Mouse (Mus musculus) forebrain, embryonic 12.5 days (tissue): ENCODE results near the gene Upk3bl. TPM values are rescaled to one million over a fixed set of nuclear protein-coding genes. Genes with fewer than 3 reads are reported as not detected.
"Not testable (repeated sequence)": the region's sequence is repeated elsewhere in the genome, so short reads cannot be mapped to it uniquely, and the experiment has no call there.

Experiments used
- ATAC-seq: fragments of 200-750 bp; cut with Nextera tagmentation; 2 replicates; pipeline ENCODE4 v1.8.0; 2017; ENCODE audit warnings: moderate TSS enrichment; ENCODE audit not compliant: low FRiP score
- H3K27ac ChIP-seq: fragments of 300-500 bp; sonication (generic); 2 replicates; pipeline ENCODE4 v1.5.1; 2016; ENCODE audit warnings: mild to moderate bottlenecking
- H3K27me3 ChIP-seq: fragments of 300-500 bp; sonication (generic); 2 replicates; pipeline ENCODE4 v1.6.1; 2016; ENCODE audit warnings: mild to moderate bottlenecking
- H3K36me3 ChIP-seq: fragments of 300-500 bp; sonication (generic); replicated peaks from 2 replicates; pipeline ENCODE4 v1.6.1; 2016; ENCODE audit warnings: mild to moderate bottlenecking
- H3K4me1 ChIP-seq: fragments of 300-500 bp; sonication (generic); 2 replicates; pipeline ENCODE4 v1.6.1; 2016
- H3K4me2 ChIP-seq: fragments of 300-500 bp; sonication (generic); 2 replicates; pipeline ENCODE4 v1.6.1; 2016; ENCODE audit warnings: mild to moderate bottlenecking, moderate library complexity
- H3K4me3 ChIP-seq: fragments of 300-500 bp; sonication (generic); replicated peaks from 2 replicates; pipeline ENCODE4 v1.5.1; 2016; ENCODE audit warnings: mild to moderate bottlenecking
- H3K9ac ChIP-seq: fragments of 300-500 bp; sonication (generic); 2 replicates; pipeline ENCODE4 v1.6.1; 2016; ENCODE audit warnings: mild to moderate bottlenecking
- H3K9me3 ChIP-seq: fragments of 300-500 bp; sonication (generic); 2 replicates; pipeline ENCODE4 v1.6.1; 2016
- WGBS: fragments of 180-500 bp; shearing (Covaris S2); methylation state at CpG from one replicate; pipeline ENCODE4 v1.1.7; 2016; 5-methylcytosine and 5-hydroxymethylcytosine counted together
- polyA plus RNA-seq: library from polyadenylated mRNA; unstranded; fragments of >200 nt; fragmentation: Nextera tagmentation; extraction: Ambion mirVana; gene quantifications from 2 replicates; pipeline ENCODE4 v1.2.1, GENCODE M21; 2016

Upk3bl gene
- polyA plus RNA-seq, 1 experiment from 2014 or later, result 0.92 TPM

- H3K27me3 ChIP-seq, result no peaks in the 10 kb centered on the region
- 76% methylated on average over 4 of the region's 4 CpGs for WGBS
- 0 out of 2 replicates have a peak, but pooled peaks cover under 1% of the 10 kb centered on the region for H3K4me1 ChIP-seq
- no peak overlapping the region for H3K9ac ChIP-seq
- H3K4me3 ChIP-seq, result no peak overlapping the region
- H3K36me3 ChIP-seq, result peaks cover 30% of the 10 kb centered on the region
- H3K9me3 ChIP-seq, result no peaks in the 10 kb centered on the region
- H3K27ac ChIP-seq, result no peak overlapping the region
- no peak for ATAC-seq
- H3K4me2 ChIP-seq, result no peak overlapping the region
These were observed 19.4 kb upstream of the Upk3bl start for GRCm38 (mm10) chr5:136034868-136035267.

GRCm38 (mm10) chr5:136035285-136035684 lies 19.0 kb upstream of the Upk3bl start:
- no peaks in the 10 kb centered on the region for H3K9me3 ChIP-seq
- ATAC-seq, result no peak
- no peak overlapping the region for H3K9ac ChIP-seq
- H3K36me3 ChIP-seq, result peaks cover 26% of the 10 kb centered on the region
- no peak overlapping the region for H3K4me3 ChIP-seq
- WGBS, result 83% methylated on average over 1 of the region's 1 CpGs
- H3K4me1 ChIP-seq, result 0 out of 2 replicates have a peak, but pooled peaks cover 2% of the 10 kb centered on the region
- no peak overlapping the region for H3K4me2 ChIP-seq
- H3K27me3 ChIP-seq, result no peaks in the 10 kb centered on the region
- H3K27ac ChIP-seq, result no peak overlapping the region

- H3K9ac ChIP-seq, result no peak overlapping the region
- no peak overlapping the region for H3K4me3 ChIP-seq
- 87% methylated on average over 1 of the region's 1 CpGs for WGBS
- H3K4me2 ChIP-seq, result no peak overlapping the region
- no peaks in the 10 kb centered on the region for H3K27me3 ChIP-seq
- no peak overlapping the region for H3K27ac ChIP-seq
- H3K9me3 ChIP-seq, result no peaks in the 10 kb centered on the region
- no peak for ATAC-seq
- 0 out of 2 replicates have a peak, but pooled peaks cover 2% of the 10 kb centered on the region for H3K4me1 ChIP-seq
- H3K36me3 ChIP-seq, result peaks cover 14% of the 10 kb centered on the region
These were observed 17.6 kb upstream of the Upk3bl start for GRCm38 (mm10) chr5:136036667-136037066.

GRCm38 (mm10) chr5:136038258-136039214 lies 15.8 kb upstream of the Upk3bl start, which contains the start of gene Upk3b:
Upk3b (plus strand) TSS chr5:136038496.
- WGBS, result 87% methylated on average over 17 of the region's 17 CpGs
- no peaks in the 10 kb centered on the region for H3K27me3 ChIP-seq

GRCm38 (mm10) chr5:136040210-136040609 lies 14.1 kb upstream of the Upk3bl start:
- H3K4me2 ChIP-seq, result no peak overlapping the region
- no peaks in the 10 kb centered on the region for H3K9me3 ChIP-seq
- H3K4me3 ChIP-seq, result no peak overlapping the region
- 44% methylated on average over 5 of the region's 5 CpGs for WGBS
- no peak overlapping the region for H3K9ac ChIP-seq
- ATAC-seq, result no peak
- no peak overlapping the region for H3K27ac ChIP-seq
- H3K4me1 ChIP-seq, result 0 out of 2 replicates have a peak, but pooled peaks cover 2% of the 10 kb centered on the region
- no peaks in the 10 kb centered on the region for H3K36me3 ChIP-seq
- H3K27me3 ChIP-seq, result no peaks in the 10 kb centered on the region

More at GRCm38 (mm10) chr5:136038258-136039214, 15.8 kb upstream of the Upk3bl start, which contains the start of gene Upk3b:
- no peak within 1 kb of the TSS for H3K9ac ChIP-seq
- no peak within 1 kb of the TSS for H3K27ac ChIP-seq
- 0 out of 2 replicates have a peak, but pooled peaks cover 2% of the 10 kb centered on the region for H3K4me1 ChIP-seq
- ATAC-seq, result no peak
- no peak within 1 kb of the TSS for H3K4me2 ChIP-seq
- H3K36me3 ChIP-seq, result no peaks in the 10 kb centered on the region
- no peak within 1 kb of the TSS for H3K4me3 ChIP-seq
- no peaks in the 10 kb centered on the region for H3K9me3 ChIP-seq

GRCm38 (mm10) chr5:136041260-136041659 lies 13.0 kb upstream of the Upk3bl start:
- Histone ChIP-seq H3K9ac (no peak overlapping the region), H3K27ac (no peak overlapping the region), H3K27me3 (no peaks in the 10 kb centered on the region), H3K4me2 (no peak overlapping the region), H3K4me1 (peaks cover 5% of the 10 kb centered on the region; the same call in 1 of the 2 replicates), H3K36me3 (no peaks in the 10 kb centered on the region), H3K9me3 (no peaks in the 10 kb centered on the region), H3K4me3 (no peak overlapping the region)
- WGBS, result 40% methylated on average over 2 of the region's 2 CpGs
- no peak for ATAC-seq

- Histone ChIP-seq H3K9me3 (no peaks in the 10 kb centered on the region), H3K4me3 (no peak overlapping the region), H3K27me3 (no peaks in the 10 kb centered on the region), H3K9ac (no peak overlapping the region), H3K4me2 (no peak overlapping the region), H3K4me1 (peaks cover 6% of the 10 kb centered on the region; the same call in 1 of the 2 replicates), H3K36me3 (no peaks in the 10 kb centered on the region), H3K27ac (no peak overlapping the region)
- 96% methylated on average over 8 of the region's 8 CpGs for WGBS
- ATAC-seq, result no peak
These were observed 12.6 kb upstream of the Upk3bl start for GRCm38 (mm10) chr5:136041666-136042065.

- no peak overlapping the region for H3K27ac ChIP-seq
- peaks cover 5% of the 10 kb centered on the region; the same call in 1 of the 2 replicates for H3K4me1 ChIP-seq
- no peaks in the 10 kb centered on the region for H3K9me3 ChIP-seq
- H3K9ac ChIP-seq, result no peak overlapping the region
- no peaks in the 10 kb centered on the region for H3K36me3 ChIP-seq
- H3K4me2 ChIP-seq, result no peak overlapping the region
- no peaks in the 10 kb centered on the region for H3K27me3 ChIP-seq
- no peak overlapping the region for H3K4me3 ChIP-seq
- no peak for ATAC-seq
- 77% methylated on average over 13 of the region's 13 CpGs for WGBS
These were observed 9.4 kb upstream of the Upk3bl start for GRCm38 (mm10) chr5:136044865-136045264.

- no peak for ATAC-seq
- H3K4me1 ChIP-seq, result peaks cover 3% of the 10 kb centered on the region; the same call in 1 of the 2 replicates
- no peaks in the 10 kb centered on the region for H3K36me3 ChIP-seq
- no peaks in the 10 kb centered on the region for H3K27me3 ChIP-seq
- H3K27ac ChIP-seq, result no peak overlapping the region
- no peak overlapping the region for H3K4me3 ChIP-seq
- no peaks in the 10 kb centered on the region for H3K9me3 ChIP-seq
- no peak overlapping the region for H3K4me2 ChIP-seq
- WGBS, result 46% methylated on average over 9 of the region's 9 CpGs
- no peak overlapping the region for H3K9ac ChIP-seq
These were observed 8.9 kb upstream of the Upk3bl start for GRCm38 (mm10) chr5:136045408-136045807.

GRCm38 (mm10) chr5:136045987-136046386 lies 8.3 kb upstream of the Upk3bl start:
- Histone ChIP-seq H3K36me3 (no peaks in the 10 kb centered on the region), H3K4me2 (no peak overlapping the region), H3K27ac (no peak overlapping the region), H3K9ac (no peak overlapping the region), H3K9me3 (no peaks in the 10 kb centered on the region), H3K27me3 (no peaks in the 10 kb centered on the region), H3K4me3 (no peak overlapping the region), H3K4me1 (peaks cover 3% of the 10 kb centered on the region; the same call in 1 of the 2 replicates)
- peak; percentile 41; the same call in 1 of the 2 replicates for ATAC-seq
- 4% methylated on average over 10 of the region's 10 CpGs for WGBS

GRCm38 (mm10) chr5:136048541-136048940 lies 5.8 kb upstream of the Upk3bl start:
- H3K4me3 ChIP-seq, H3K27ac ChIP-seq, H3K4me2 ChIP-seq, H3K9me3 ChIP-seq, ATAC-seq, H3K9ac ChIP-seq, H3K27me3 ChIP-seq, H3K36me3 ChIP-seq: not testable (repeated sequence)
- peaks cover 16% of the 10 kb centered on the region for H3K4me1 ChIP-seq

- no peak overlapping the region for H3K27ac ChIP-seq
- H3K36me3 ChIP-seq, result no peaks in the 10 kb centered on the region
- ATAC-seq, result no peak
- H3K9ac ChIP-seq, result no peak overlapping the region
- 80% methylated on average over 6 of the region's 6 CpGs for WGBS
- no peaks in the 10 kb centered on the region for H3K27me3 ChIP-seq
- no peaks in the 10 kb centered on the region for H3K9me3 ChIP-seq
- peaks cover 16% of the 10 kb centered on the region for H3K4me1 ChIP-seq
- no peak overlapping the region for H3K4me2 ChIP-seq
- H3K4me3 ChIP-seq, result no peak overlapping the region
These were observed 4.4 kb upstream of the Upk3bl start for GRCm38 (mm10) chr5:136049926-136050325.
